Mouse (Mus musculus): Measurements from ENCODE around the gene Nt5m. TPM values are rescaled to one million over a fixed set of nuclear protein-coding genes. Genes with fewer than 3 reads are reported as not detected.

The Nt5m gene
- polyA plus RNA-seq, 1 experiment from 2014 or later: 24.8 TPM

DNA sequence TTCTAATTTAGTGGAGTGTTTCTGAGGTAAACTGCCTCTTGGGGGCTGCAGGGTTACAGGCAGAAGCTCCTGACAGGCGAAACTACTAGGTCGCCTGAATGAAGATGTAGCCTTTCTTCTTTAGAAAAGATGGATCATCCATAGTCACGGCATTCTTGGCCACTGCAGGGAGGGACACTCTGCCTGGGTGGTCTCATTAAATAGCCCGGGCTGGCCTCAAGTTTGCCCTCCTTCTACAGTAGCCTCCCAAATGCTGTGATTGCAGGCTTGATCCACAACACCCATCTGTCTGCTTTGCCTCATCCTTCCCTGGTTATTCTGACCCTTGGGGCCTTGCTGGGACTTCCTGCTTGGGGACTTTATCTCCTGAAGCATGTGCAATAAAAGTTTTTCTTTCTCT lies 90.8 kb downstream of the Nt5m start:
- ChIA-PET POLR2A (no interaction called here), CTCF (no interaction called here)
- peaks cover 21% of the 10 kb centered on the region for H3K27me3 ChIP-seq
- DNase-seq (ENCODE audit: low read depth, low spot score): no peak
- TF ChIP-seq CTCF (IDR thresholded peaks at IDR 0.05): no peak
- in situ Hi-C loops (cut with MboI; ENCODE audit: low pct_unique_long_range_greater_than_20kb): no loop called here
- ATAC-seq: no peak

Other genes starting within 250 kb of the Nt5m start
- not detected for gene Olfr223, start 246.2 kb upstream of the Nt5m start, polyA plus RNA-seq (2021)
- 353 TPM for gene Mprip, start 178.1 kb upstream of the Nt5m start, polyA plus RNA-seq (2021)
- gene Pld6, start 51.8 kb upstream of the Nt5m start, polyA plus RNA-seq (2021): 0.17 TPM
- gene Flcn, start 29.4 kb upstream of the Nt5m start, polyA plus RNA-seq (2021): 41.3 TPM
- 109 TPM for gene Cops3, start 391 bp downstream of the Nt5m start, polyA plus RNA-seq (2021)
- gene Med9, start 108.8 kb downstream of the Nt5m start, polyA plus RNA-seq (2021): 30.4 TPM
- 1.9 TPM for gene Rasd1, start 125.5 kb downstream of the Nt5m start, polyA plus RNA-seq (2021)
- gene Pemt, start 207.0 kb downstream of the Nt5m start, polyA plus RNA-seq (2021): 6.9 TPM